Mouse (Mus musculus) neural tube, embryonic 12.5 days (tissue): Measurements from ENCODE around the gene Gpr183. TPM values are rescaled to one million over a fixed set of nuclear protein-coding genes. Genes with fewer than 3 reads are reported as not detected.

ENCODE experiments used
- ATAC-seq: fragments of 200-750 bp; cut with Nextera tagmentation; 2 replicates; pipeline ENCODE4 v1.8.0; 2017; ENCODE audit warnings: low read depth, mild to moderate bottlenecking, moderate TSS enrichment, moderate library complexity; ENCODE audit not compliant: low FRiP score
- H3K27ac ChIP-seq: fragments of 300-500 bp; sonication (generic); 2 replicates; pipeline ENCODE4 v1.5.1; 2016
- H3K27me3 ChIP-seq: fragments of 300-500 bp; sonication (generic); replicated peaks from 2 replicates; pipeline ENCODE4 v1.6.1; 2016; ENCODE audit warnings: mild to moderate bottlenecking
- H3K36me3 ChIP-seq: fragments of 300-500 bp; sonication (generic); 2 replicates; pipeline ENCODE4 v1.6.1; 2016; ENCODE audit warnings: mild to moderate bottlenecking
- H3K4me1 ChIP-seq: fragments of 300-500 bp; sonication (generic); 2 replicates; pipeline ENCODE4 v1.6.1; 2016
- H3K4me2 ChIP-seq: fragments of 300-500 bp; sonication (generic); replicated peaks from 2 replicates; pipeline ENCODE4 v1.6.1; 2016; ENCODE audit warnings: mild to moderate bottlenecking
- H3K4me3 ChIP-seq: fragments of 300-500 bp; sonication (generic); 2 replicates; pipeline ENCODE4 v1.5.1; 2016
- H3K9ac ChIP-seq: fragments of 300-500 bp; sonication (generic); 2 replicates; pipeline ENCODE4 v1.6.1; 2016; ENCODE audit warnings: mild to moderate bottlenecking
- H3K9me3 ChIP-seq: fragments of 300-500 bp; sonication (generic); 2 replicates; pipeline ENCODE4 v1.6.1; 2016; ENCODE audit warnings: mild to moderate bottlenecking
- WGBS: fragments of 180-500 bp; shearing (Covaris S2); methylation state at CpG from one replicate; pipeline ENCODE4 v1.1.7; 2016; 5-methylcytosine and 5-hydroxymethylcytosine counted together
- polyA plus RNA-seq: library from polyadenylated mRNA; unstranded; fragments of >200 nt; fragmentation: Nextera tagmentation; extraction: Ambion mirVana; gene quantifications from 2 replicates; pipeline ENCODE4 v1.2.1, GENCODE M21; 2016

Gpr183 gene
- polyA plus RNA-seq, 1 experiment from 2014 or later, result 2.6 TPM

GRCm38 (mm10) chr14:121920511-121921124 is 44.4 kb downstream of the Gpr183 start:
- Histone ChIP-seq H3K4me3 (no peak overlapping the region), H3K27ac (no peak overlapping the region), H3K9ac (no peak overlapping the region), H3K4me2 (no peak overlapping the region), H3K36me3 (peaks cover 12% of the 10 kb centered on the region), H3K27me3 (no peaks in the 10 kb centered on the region), H3K9me3 (no peaks in the 10 kb centered on the region), H3K4me1 (no peaks in the 10 kb centered on the region)
- no peak for ATAC-seq
- WGBS, result 88% methylated on average over 12 of the region's 12 CpGs

- Histone ChIP-seq H3K27ac (no peak overlapping the region), H3K4me1 (no peaks in the 10 kb centered on the region), H3K27me3 (no peaks in the 10 kb centered on the region), H3K4me2 (no peak overlapping the region), H3K9ac (no peak overlapping the region), H3K4me3 (no peak overlapping the region), H3K36me3 (peaks cover 12% of the 10 kb centered on the region), H3K9me3 (no peaks in the 10 kb centered on the region)
- ATAC-seq, result no peak
- 44% methylated on average over 3 of the region's 3 CpGs for WGBS
Observed at GRCm38 (mm10) chr14:121919752-121920151, 45.2 kb downstream of the Gpr183 start.

- Histone ChIP-seq H3K27ac (no peak overlapping the region), H3K27me3 (no peaks in the 10 kb centered on the region), H3K9ac (no peak overlapping the region), H3K4me2 (no peak overlapping the region), H3K4me1 (no peaks in the 10 kb centered on the region), H3K4me3 (no peak overlapping the region), H3K36me3 (peaks cover 12% of the 10 kb centered on the region), H3K9me3 (no peaks in the 10 kb centered on the region)
- WGBS, result 72% methylated on average over 3 of the region's 3 CpGs
- ATAC-seq, result no peak
Observed at GRCm38 (mm10) chr14:121918266-121918665, 46.7 kb downstream of the Gpr183 start.

- Histone ChIP-seq H3K36me3 (peaks cover 23% of the 10 kb centered on the region), H3K27ac (no peak overlapping the region), H3K4me2 (no peak overlapping the region), H3K9me3 (no peaks in the 10 kb centered on the region), H3K4me3 (no peak overlapping the region), H3K9ac (no peak overlapping the region), H3K27me3 (no peaks in the 10 kb centered on the region), H3K4me1 (no peaks in the 10 kb centered on the region)
- ATAC-seq, result no peak
- 92% methylated on average over 6 of the region's 6 CpGs for WGBS
Observed at GRCm38 (mm10) chr14:121916311-121917094, 48.5 kb downstream of the Gpr183 start.

DNA sequence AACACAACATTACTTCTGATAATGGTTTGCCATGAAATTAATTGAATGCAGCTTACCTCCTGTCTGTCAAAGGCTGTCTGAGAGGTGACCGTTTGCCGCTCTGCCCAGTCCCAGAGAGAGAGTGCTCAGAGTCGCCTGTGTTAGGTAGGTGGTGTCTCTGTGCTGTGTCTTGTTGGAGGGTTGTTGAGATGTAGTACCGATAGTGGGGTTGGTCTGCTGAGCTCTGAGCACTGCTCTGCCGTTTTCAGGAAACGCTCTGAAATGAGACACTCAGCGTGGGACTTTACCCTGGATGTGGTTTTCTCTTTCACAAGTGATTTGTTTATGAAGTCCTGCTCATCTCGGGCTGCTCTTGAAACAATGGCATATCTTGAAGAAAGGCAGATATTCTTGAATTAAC is 49.4 kb downstream of the Gpr183 start, which contains the start of gene Gpr18:
Gene Gpr18, minus strand, starts transcription at position 161 of the 400 bp plus-strand sequence.
- H3K9ac ChIP-seq, result no peak within 1 kb of the TSS
- H3K4me3 ChIP-seq, result no peak within 1 kb of the TSS
- no peaks in the 10 kb centered on the region for H3K9me3 ChIP-seq
- 87% methylated on average over 8 of the region's 8 CpGs for WGBS
- peaks cover 25% of the 10 kb centered on the region for H3K36me3 ChIP-seq
- H3K4me1 ChIP-seq, result no peaks in the 10 kb centered on the region
- no peak within 1 kb of the TSS for H3K4me2 ChIP-seq
- no peak within 1 kb of the TSS for H3K27ac ChIP-seq
- no peak for ATAC-seq
- H3K27me3 ChIP-seq, result no peaks in the 10 kb centered on the region

GRCm38 (mm10) chr14:121915143-121915542 is 49.9 kb downstream of the Gpr183 start:
- Histone ChIP-seq H3K27ac (no peak overlapping the region), H3K4me2 (no peak overlapping the region), H3K36me3 (peaks cover 28% of the 10 kb centered on the region), H3K4me3 (no peak overlapping the region), H3K9me3 (no peaks in the 10 kb centered on the region), H3K27me3 (no peaks in the 10 kb centered on the region), H3K9ac (no peak overlapping the region), H3K4me1 (no peaks in the 10 kb centered on the region)
- WGBS, result 92% methylated on average over 5 of the region's 5 CpGs
- ATAC-seq, result no peak

DNA sequence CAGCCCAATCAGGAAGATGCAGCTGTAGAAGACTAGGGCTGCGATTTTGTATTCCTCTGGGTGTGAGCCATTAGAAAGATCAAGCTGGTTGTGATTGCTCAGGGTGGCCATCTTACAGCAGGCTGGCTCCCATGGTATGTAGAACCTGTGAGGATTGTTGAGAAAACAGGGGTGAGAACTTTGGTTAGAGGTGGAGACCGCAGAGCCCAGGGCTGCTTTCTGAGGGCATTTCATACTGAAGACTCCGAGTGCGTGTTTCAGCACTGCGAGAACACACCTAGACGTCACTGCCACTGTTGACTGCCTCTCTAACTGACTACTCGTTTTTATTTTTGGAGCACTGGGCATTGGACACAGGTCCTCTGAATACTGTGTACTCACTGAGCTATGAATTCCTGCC is 52.5 kb downstream of the Gpr183 start:
- no peak overlapping the region for H3K4me3 ChIP-seq

DNA sequence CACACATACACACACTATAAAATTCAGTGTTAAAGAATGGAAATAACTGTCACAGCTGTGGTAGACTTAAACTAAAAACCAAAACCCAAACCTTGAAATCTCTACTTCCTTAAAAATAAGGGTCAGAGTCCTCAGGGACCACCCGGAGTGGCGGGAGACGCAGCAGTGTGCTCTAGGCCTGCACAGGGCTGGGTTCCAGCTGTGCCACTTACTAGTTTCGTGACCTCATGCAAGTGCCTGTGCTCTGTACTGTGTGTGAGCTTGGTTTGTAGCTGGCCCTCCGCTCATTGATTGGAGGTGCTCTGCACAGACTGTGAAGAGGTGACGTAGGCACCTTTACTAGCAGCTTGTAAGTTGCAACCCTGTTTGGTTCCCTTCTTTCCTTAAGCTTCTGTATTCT is 55.1 kb downstream of the Gpr183 start:
- Histone ChIP-seq H3K4me2 (no peak overlapping the region), H3K9ac (no peak overlapping the region), H3K27ac (no peak overlapping the region), H3K27me3 (no peaks in the 10 kb centered on the region), H3K36me3 (peaks cover 43% of the 10 kb centered on the region), H3K4me3 (no peak overlapping the region), H3K4me1 (no peaks in the 10 kb centered on the region), H3K9me3 (no peaks in the 10 kb centered on the region)
- WGBS, result 93% methylated on average over 6 of the region's 6 CpGs
- no peak for ATAC-seq

More for the DNA sequence above, 52.5 kb downstream of the Gpr183 start:
- WGBS, result 94% methylated on average over 7 of the region's 7 CpGs
- H3K4me1 ChIP-seq, result no peaks in the 10 kb centered on the region
- no peak overlapping the region for H3K4me2 ChIP-seq
- no peak overlapping the region for H3K27ac ChIP-seq
- H3K27me3 ChIP-seq, result no peaks in the 10 kb centered on the region
- ATAC-seq, result no peak
- no peaks in the 10 kb centered on the region for H3K9me3 ChIP-seq
- no peak overlapping the region for H3K9ac ChIP-seq
- peaks cover 41% of the 10 kb centered on the region for H3K36me3 ChIP-seq

DNA sequence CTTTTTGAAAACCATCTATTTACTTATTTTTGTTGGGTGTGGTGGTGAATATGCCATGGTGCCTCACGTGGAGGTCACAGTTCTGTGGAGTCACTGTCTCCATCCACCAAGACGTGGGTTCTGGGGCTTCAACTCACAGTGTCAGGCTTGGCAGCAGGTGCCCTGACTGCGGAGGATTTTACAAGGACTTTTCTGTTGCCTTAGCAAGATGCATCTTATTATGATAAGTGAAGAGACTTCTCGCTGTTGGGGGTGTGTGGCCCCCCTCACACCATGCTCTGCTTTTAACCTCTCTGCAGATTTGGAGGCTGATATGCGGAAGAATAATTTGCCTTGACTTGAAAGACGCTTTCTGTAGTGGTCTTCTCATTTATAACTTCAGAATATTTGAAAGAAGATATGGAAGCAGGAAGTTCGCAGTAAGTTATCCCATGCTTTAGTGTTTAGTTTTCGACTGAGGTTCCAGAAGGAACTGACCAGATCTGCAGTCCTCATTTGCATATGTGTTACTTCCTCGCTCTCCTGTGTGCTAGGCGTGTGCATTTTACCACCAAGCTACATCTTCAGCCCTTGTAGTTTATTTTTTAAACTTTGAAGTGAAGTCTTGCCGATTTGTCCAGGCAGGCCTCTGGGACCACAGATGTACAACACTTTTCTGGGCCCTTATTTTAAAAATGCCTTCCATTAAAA is 57.9 kb downstream of the Gpr183 start:
- Histone ChIP-seq H3K4me3 (no peak overlapping the region), H3K27me3 (no peaks in the 10 kb centered on the region), H3K4me2 (no peak overlapping the region), H3K4me1 (no peaks in the 10 kb centered on the region), H3K27ac (no peak overlapping the region), H3K9me3 (no peaks in the 10 kb centered on the region), H3K36me3 (peaks cover 38% of the 10 kb centered on the region), H3K9ac (no peak overlapping the region)
- WGBS, result 93% methylated on average over 11 of the region's 11 CpGs
- ATAC-seq, result no peak

- Histone ChIP-seq H3K27me3 (no peaks in the 10 kb centered on the region), H3K4me1 (no peaks in the 10 kb centered on the region), H3K9ac (no peak overlapping the region), H3K9me3 (no peaks in the 10 kb centered on the region), H3K4me2 (no peak overlapping the region), H3K4me3 (no peak overlapping the region), H3K36me3 (peaks cover 32% of the 10 kb centered on the region), H3K27ac (no peak overlapping the region)
- 85% methylated on average over 8 of the region's 8 CpGs for WGBS
- ATAC-seq, result no peak
Observed at GRCm38 (mm10) chr14:121906341-121906991, 58.5 kb downstream of the Gpr183 start.

DNA sequence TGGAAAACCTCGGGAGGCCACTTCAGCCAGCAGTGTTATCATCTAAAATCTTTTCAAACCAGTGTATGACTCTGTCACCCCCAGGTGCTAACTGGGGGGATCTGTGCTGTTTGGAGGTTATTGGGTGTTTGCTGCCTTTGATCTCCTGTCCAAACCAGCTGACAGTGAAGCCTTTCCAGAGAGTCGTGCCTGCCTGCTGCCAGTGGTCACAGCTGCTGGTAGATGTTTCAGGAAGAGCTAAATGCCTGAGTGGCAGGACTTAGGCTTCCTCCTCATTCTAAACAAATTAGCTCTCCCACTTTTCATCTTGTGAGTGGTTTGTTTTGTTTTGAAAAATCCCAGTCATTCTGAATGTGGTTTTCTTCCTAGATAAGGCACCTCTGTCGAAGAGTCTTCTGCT is 60.2 kb downstream of the Gpr183 start:
- ATAC-seq, result no peak
- Histone ChIP-seq H3K9me3 (no peaks in the 10 kb centered on the region), H3K4me1 (no peaks in the 10 kb centered on the region), H3K4me2 (no peak overlapping the region), H3K9ac (no peak overlapping the region), H3K27ac (no peak overlapping the region), H3K36me3 (peaks cover 24% of the 10 kb centered on the region), H3K4me3 (no peak overlapping the region), H3K27me3 (no peaks in the 10 kb centered on the region)
- 72% methylated on average over 3 of the region's 3 CpGs for WGBS

DNA sequence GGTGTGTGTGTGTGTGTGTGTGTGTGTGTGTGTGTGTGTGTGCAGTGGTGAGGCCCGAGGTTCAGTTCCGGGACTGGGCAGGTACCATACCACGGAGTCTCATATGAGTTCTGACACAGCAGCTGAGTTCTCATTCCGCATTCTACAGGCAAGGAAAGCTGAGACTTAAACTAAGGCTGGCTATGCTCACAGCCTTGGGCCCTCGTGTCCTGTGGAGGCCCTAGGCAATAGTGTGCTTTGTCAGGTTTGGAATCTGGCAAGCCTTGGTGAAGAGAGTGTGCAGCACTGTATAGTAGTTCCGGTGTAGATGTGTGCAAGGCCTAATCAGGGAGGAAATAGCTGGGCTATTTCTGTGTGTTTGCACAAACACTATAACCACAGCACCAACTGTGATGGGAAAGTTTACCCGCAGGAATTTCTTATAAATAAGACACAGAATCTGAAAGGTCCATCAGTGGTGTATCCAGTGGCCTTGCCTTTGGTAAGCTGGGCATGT is 61.6 kb downstream of the Gpr183 start:
- Histone ChIP-seq H3K9ac (no peak overlapping the region), H3K36me3 (peaks cover 15% of the 10 kb centered on the region), H3K27me3 (no peaks in the 10 kb centered on the region), H3K9me3 (no peaks in the 10 kb centered on the region), H3K4me3 (no peak overlapping the region), H3K27ac (no peak overlapping the region), H3K4me1 (no peaks in the 10 kb centered on the region), H3K4me2 (no peak overlapping the region)
- no peak for ATAC-seq
- 90% methylated on average over 7 of the region's 7 CpGs for WGBS
